ENCODE assay signal across 9 mouse cellular contexts in genomic region chr6:148001071-148001470, GRCm38 (mm10). TPM values are rescaled to one million over a fixed set of nuclear protein-coding genes. Genes with fewer than 3 reads are reported as not detected.
DNase-seq lines count a peak whose midpoint lies in the region; ATAC-seq and TF ChIP-seq lines count a peak whose summit lies in the region.
"Had no signal": no experiment of that assay in that cellular context is flagged by ENCODE, and none has a peak within 500 bp of the region (broad histone marks: within the 10 kb centered on the region; RNA-seq: fewer than 3 reads in every experiment).

No protein-coding gene starts in this region.

- H3K9ac ChIP-seq in midbrain, embryonic 11.5 days (ENCODE audit: low read length), result no peak overlapping the region
- H3K9ac ChIP-seq: embryonic facial prominence, embryonic 13.5 days had no signal

- in situ Hi-C loops in Patski (cut with MboI; ENCODE audit: low pct_unique_long_range_greater_than_20kb), result loop anchor here (10.0 kb wide), 1 partner anchor 134 kb away; no protein-coding TSS in a partner anchor

- POLR2A ChIA-PET in Patski (lab: Charles Lee), result no interaction called here

- H3K4me3 ChIP-seq in layer of hippocampus, adult 2 months, result no peak overlapping the region
- no peak overlapping the region for H3K4me3 ChIP-seq in midbrain, embryonic 11.5 days (ENCODE audit: low read depth, low read length)
- H3K4me3 ChIP-seq: embryonic facial prominence, embryonic 13.5 days had no signal

- no peaks in the 10 kb centered on the region for H3K36me3 ChIP-seq in midbrain, embryonic 11.5 days (ENCODE audit: control insufficient read depth, insufficient read depth, low read length)
- H3K36me3 ChIP-seq: embryonic facial prominence, embryonic 13.5 days had no signal

- peak; percentile 47 for ATAC-seq in Patski
- ATAC-seq in midbrain, embryonic 11.5 days (ENCODE audit: low FRiP score), result peak; percentile 77
- no peak for ATAC-seq in monocyte, adult 5-6 weeks (replicated peaks; ENCODE audit: insufficient number of reproducible peaks, low FRiP score, low TSS enrichment, poor library complexity, severe bottlenecking)

- H3K4me1 ChIP-seq in midbrain, embryonic 11.5 days (ENCODE audit: control insufficient read depth, insufficient read depth, low read length), result no peaks in the 10 kb centered on the region
- H3K4me1 ChIP-seq: embryonic facial prominence, embryonic 13.5 days had no signal

- no peak overlapping the region for H3K4me2 ChIP-seq in midbrain, embryonic 11.5 days
- H3K4me2 ChIP-seq: embryonic facial prominence, embryonic 13.5 days had no signal

- H3K9me3 ChIP-seq in midbrain, embryonic 11.5 days (ENCODE audit: control insufficient read depth, low read length), result no peaks in the 10 kb centered on the region
- H3K9me3 ChIP-seq: embryonic facial prominence, embryonic 13.5 days had no signal

- CTCF ChIA-PET in Patski (lab: Charles Lee), result interaction anchor here (0.8 kb wide), 1 partner anchor 16 kb away, joined by 3 read pairs; no protein-coding TSS in a partner anchor

- peak; percentile 80 for TF ChIP-seq CTCF in layer of hippocampus, adult 2 months (conservative IDR thresholded peaks at IDR 0.05)
- peak; percentile 61 for TF ChIP-seq CTCF in Patski (IDR thresholded peaks at IDR 0.05)

- no peak overlapping the region for H3K27ac ChIP-seq in layer of hippocampus, adult 2 months
- H3K27ac ChIP-seq in midbrain, embryonic 11.5 days (ENCODE audit: low read depth, low read length), result no peak overlapping the region
- H3K27ac ChIP-seq: embryonic facial prominence, embryonic 13.5 days had no signal

- no peak for DNase-seq in layer of hippocampus, adult 2 months (ENCODE audit: low spot score in 2 of 2)
- no peak for DNase-seq in layer of hippocampus, adult 11-12 months (ENCODE audit: low spot score)
- DNase-seq in Patski (ENCODE audit: low read depth, low spot score), result peak; percentile 2
- DNase-seq in embryo, embryonic 9.5 days (ENCODE audit: extremely low spot score), result peak; percentile 22
- no peak for DNase-seq in midbrain, embryonic 11.5 days (ENCODE audit: low spot score, missing footprints)
- no peak for DNase-seq in layer of hippocampus, postnatal 25 days (ENCODE audit: extremely low spot score in 1 of 2, low spot score in 1 of 2)
- no peak for DNase-seq in cerebellum, adult 11-12 months

- WGBS in midbrain, embryonic 11.5 days, result 45% methylated on average over 3 of the region's 3 CpGs

- no peaks in the 10 kb centered on the region for H3K27me3 ChIP-seq in Patski
- no peaks in the 10 kb centered on the region for H3K27me3 ChIP-seq in midbrain, embryonic 11.5 days (ENCODE audit: control insufficient read depth, insufficient read depth, low read length)
- H3K27me3 ChIP-seq: embryonic facial prominence, embryonic 13.5 days had no signal

RNA-seq across cellular contexts. Expression of gene Far2, which starts 46.0 kb away (rescaled TPM):
- total RNA-seq in layer of hippocampus, adult 2 months (2021), result 10 to 100 TPM; 13.0 to 15.7 TPM
- polyA plus RNA-seq in Patski (2021), result 1.2 TPM
- polyA plus RNA-seq in midbrain, embryonic 11.5 days (2014; fragmentation: Nextera tagmentation; extraction: Ambion mirVana), result 2.1 and 2.2 TPM in 2 replicates
- 1.6 to 2.6 TPM (median 1.9 TPM) in 3 replicates for total RNA-seq in monocyte, adult 5-6 weeks (2017)
- 10 to 100 TPM; 14.9 to 18.6 TPM for total RNA-seq in layer of hippocampus, postnatal 25 days (2021)

Comparison
In these comparisons a context has a peak if more than half of its experiments do, and no peak if none do; other contexts are left out.
1. DNase-seq: peak in Patski (single experiment) and embryo, embryonic 9.5 days (single experiment); none in layer of hippocampus, adult 2 months (0 of 2), layer of hippocampus, adult 11-12 months (single experiment), midbrain, embryonic 11.5 days (single experiment), layer of hippocampus, postnatal 25 days (0 of 2) and cerebellum, adult 11-12 months (single experiment).